Mouse (Mus musculus): ENCODE results near the gene H2al1f. TPM values are rescaled to one million over a fixed set of nuclear protein-coding genes. Genes with fewer than 3 reads are reported as not detected.
"Not testable (repeated sequence)": the region's sequence is repeated elsewhere in the genome, so short reads cannot be mapped to it uniquely, and the experiment has no call there.

The H2al1f gene
- polyA plus RNA-seq, 1 experiment from 2014 or later: not detected

- not testable (repeated sequence) for H3K4me2 ChIP-seq; H3K9me3 ChIP-seq (replicated peaks; ENCODE audit: control insufficient read depth, low read length); H3K27me3 ChIP-seq (ENCODE audit: control insufficient read depth, insufficient read depth, low read length); H3K9ac ChIP-seq (ENCODE audit: low read depth, low read length); ATAC-seq (replicated peaks; ENCODE audit: insufficient number of reproducible peaks, low FRiP score, low TSS enrichment); H3K27ac ChIP-seq (ENCODE audit: low read depth, low read length); H3K4me3 ChIP-seq (ENCODE audit: low read depth, low read length); H3K36me3 ChIP-seq (ENCODE audit: control insufficient read depth, insufficient read depth, low read length); H3K4me1 ChIP-seq (ENCODE audit: control insufficient read depth, insufficient read depth, low read length)
- WGBS (ENCODE audit: insufficient replicate concordance): 87% methylated on average over 1 of the region's 3 CpGs
Observed at GRCm38 (mm10) chrX:11302132-11302531, 12.8 kb upstream of the H2al1f start, which contains the start of gene H2al1b. Gene H2al1b (plus strand): TSS chrX:11302432.

- not testable (repeated sequence) for H3K9me3 ChIP-seq (replicated peaks; ENCODE audit: control insufficient read depth, low read length); ATAC-seq (replicated peaks; ENCODE audit: insufficient number of reproducible peaks, low FRiP score, low TSS enrichment); H3K27ac ChIP-seq (ENCODE audit: low read depth, low read length); H3K4me1 ChIP-seq (ENCODE audit: control insufficient read depth, insufficient read depth, low read length); H3K4me3 ChIP-seq (ENCODE audit: low read depth, low read length); H3K27me3 ChIP-seq (ENCODE audit: control insufficient read depth, insufficient read depth, low read length); H3K9ac ChIP-seq (ENCODE audit: low read depth, low read length); H3K4me2 ChIP-seq; H3K36me3 ChIP-seq (ENCODE audit: control insufficient read depth, insufficient read depth, low read length)
- 33% methylated on average over 1 of the region's 6 CpGs for WGBS (ENCODE audit: insufficient replicate concordance)
Observed at GRCm38 (mm10) chrX:11305355-11305754, 9.6 kb upstream of the H2al1f start, which contains the start of gene H2al1c. Gene H2al1c (plus strand): TSS chrX:11305655.

- not testable (repeated sequence) for H3K9ac ChIP-seq (ENCODE audit: low read depth, low read length); H3K27ac ChIP-seq (ENCODE audit: low read depth, low read length); H3K27me3 ChIP-seq (ENCODE audit: control insufficient read depth, insufficient read depth, low read length); ATAC-seq (replicated peaks; ENCODE audit: insufficient number of reproducible peaks, low FRiP score, low TSS enrichment); H3K4me1 ChIP-seq (ENCODE audit: control insufficient read depth, insufficient read depth, low read length); H3K9me3 ChIP-seq (replicated peaks; ENCODE audit: control insufficient read depth, low read length); H3K36me3 ChIP-seq (ENCODE audit: control insufficient read depth, insufficient read depth, low read length); H3K4me2 ChIP-seq; H3K4me3 ChIP-seq (ENCODE audit: low read depth, low read length)
- no CpG with 5 or more reads among the region's 6 CpGs for WGBS (ENCODE audit: insufficient replicate concordance)
Observed at GRCm38 (mm10) chrX:11308524-11308923, 6.4 kb upstream of the H2al1f start, which contains the start of gene H2al1d. Gene H2al1d (plus strand): TSS chrX:11308824.

GRCm38 (mm10) chrX:11311634-11312033 lies 3.3 kb upstream of the H2al1f start, which contains the start of gene H2al1e:
Gene H2al1e (plus strand): TSS chrX:11311934.
- not testable (repeated sequence) for H3K9me3 ChIP-seq (replicated peaks; ENCODE audit: control insufficient read depth, low read length); H3K27me3 ChIP-seq (ENCODE audit: control insufficient read depth, insufficient read depth, low read length); H3K4me2 ChIP-seq; H3K27ac ChIP-seq (ENCODE audit: low read depth, low read length); H3K4me3 ChIP-seq (ENCODE audit: low read depth, low read length); ATAC-seq (replicated peaks; ENCODE audit: insufficient number of reproducible peaks, low FRiP score, low TSS enrichment); H3K4me1 ChIP-seq (ENCODE audit: control insufficient read depth, insufficient read depth, low read length); H3K9ac ChIP-seq (ENCODE audit: low read depth, low read length); H3K36me3 ChIP-seq (ENCODE audit: control insufficient read depth, insufficient read depth, low read length)
- WGBS (ENCODE audit: insufficient replicate concordance): no CpG with 5 or more reads among the region's 3 CpGs

GRCm38 (mm10) chrX:11317956-11318355 lies 3.0 kb downstream of the H2al1f start, which contains the start of gene H2al1g:
Gene H2al1g (plus strand): TSS chrX:11318256.
- H3K36me3 ChIP-seq (ENCODE audit: control insufficient read depth, insufficient read depth, low read length); H3K4me1 ChIP-seq (ENCODE audit: control insufficient read depth, insufficient read depth, low read length); H3K27me3 ChIP-seq (ENCODE audit: control insufficient read depth, insufficient read depth, low read length); H3K4me2 ChIP-seq; H3K4me3 ChIP-seq (ENCODE audit: low read depth, low read length); ATAC-seq (replicated peaks; ENCODE audit: insufficient number of reproducible peaks, low FRiP score, low TSS enrichment); H3K27ac ChIP-seq (ENCODE audit: low read depth, low read length); H3K9ac ChIP-seq (ENCODE audit: low read depth, low read length); H3K9me3 ChIP-seq (replicated peaks; ENCODE audit: control insufficient read depth, low read length): not testable (repeated sequence)
- no CpG with 5 or more reads among the region's 3 CpGs for WGBS (ENCODE audit: insufficient replicate concordance)

- H3K9ac ChIP-seq (ENCODE audit: low read depth, low read length); H3K36me3 ChIP-seq (ENCODE audit: control insufficient read depth, insufficient read depth, low read length); H3K27ac ChIP-seq (ENCODE audit: low read depth, low read length); H3K4me3 ChIP-seq (ENCODE audit: low read depth, low read length); H3K4me1 ChIP-seq (ENCODE audit: control insufficient read depth, insufficient read depth, low read length); H3K27me3 ChIP-seq (ENCODE audit: control insufficient read depth, insufficient read depth, low read length); H3K9me3 ChIP-seq (replicated peaks; ENCODE audit: control insufficient read depth, low read length); ATAC-seq (replicated peaks; ENCODE audit: insufficient number of reproducible peaks, low FRiP score, low TSS enrichment); H3K4me2 ChIP-seq: not testable (repeated sequence)
- no CpG with 5 or more reads among the region's 6 CpGs for WGBS (ENCODE audit: insufficient replicate concordance)
Observed at GRCm38 (mm10) chrX:11321192-11321591, 6.2 kb downstream of the H2al1f start, which contains the start of gene H2al1h. Gene H2al1h (plus strand): TSS chrX:11321492.

- not testable (repeated sequence) for H3K9me3 ChIP-seq (replicated peaks; ENCODE audit: control insufficient read depth, low read length); H3K27me3 ChIP-seq (ENCODE audit: control insufficient read depth, insufficient read depth, low read length); H3K36me3 ChIP-seq (ENCODE audit: control insufficient read depth, insufficient read depth, low read length); H3K4me2 ChIP-seq; H3K9ac ChIP-seq (ENCODE audit: low read depth, low read length); H3K4me3 ChIP-seq (ENCODE audit: low read depth, low read length); H3K27ac ChIP-seq (ENCODE audit: low read depth, low read length); H3K4me1 ChIP-seq (ENCODE audit: control insufficient read depth, insufficient read depth, low read length); ATAC-seq (replicated peaks; ENCODE audit: insufficient number of reproducible peaks, low FRiP score, low TSS enrichment)
- WGBS (ENCODE audit: insufficient replicate concordance): 80% methylated on average over 1 of the region's 5 CpGs
Observed at GRCm38 (mm10) chrX:11324359-11324758, 9.4 kb downstream of the H2al1f start, which contains the start of gene H2al1i. Gene H2al1i (plus strand): TSS chrX:11324659.

GRCm38 (mm10) chrX:11327522-11327921 lies 12.6 kb downstream of the H2al1f start, which contains the start of gene H2al1j:
Gene H2al1j (plus strand): TSS chrX:11327822.
- not testable (repeated sequence) for H3K4me2 ChIP-seq; H3K36me3 ChIP-seq (ENCODE audit: control insufficient read depth, insufficient read depth, low read length); H3K9me3 ChIP-seq (replicated peaks; ENCODE audit: control insufficient read depth, low read length); ATAC-seq (replicated peaks; ENCODE audit: insufficient number of reproducible peaks, low FRiP score, low TSS enrichment); H3K4me3 ChIP-seq (ENCODE audit: low read depth, low read length); H3K27me3 ChIP-seq (ENCODE audit: control insufficient read depth, insufficient read depth, low read length); H3K27ac ChIP-seq (ENCODE audit: low read depth, low read length); H3K4me1 ChIP-seq (ENCODE audit: control insufficient read depth, insufficient read depth, low read length); H3K9ac ChIP-seq (ENCODE audit: low read depth, low read length)
- 85% methylated on average over 2 of the region's 2 CpGs for WGBS (ENCODE audit: insufficient replicate concordance)

- Histone ChIP-seq H3K9ac (ENCODE audit: low read depth, low read length) (no peak overlapping the region), H3K4me2 (no peak overlapping the region), H3K4me3 (ENCODE audit: low read depth, low read length) (no peak overlapping the region), H3K36me3 (ENCODE audit: control insufficient read depth, insufficient read depth, low read length) (no peaks in the 10 kb centered on the region), H3K27me3 (ENCODE audit: control insufficient read depth, insufficient read depth, low read length) (no peaks in the 10 kb centered on the region), H3K27ac (ENCODE audit: low read depth, low read length) (no peak overlapping the region), H3K9me3 (replicated peaks; ENCODE audit: control insufficient read depth, low read length) (no peaks in the 10 kb centered on the region), H3K4me1 (ENCODE audit: control insufficient read depth, insufficient read depth, low read length) (no peaks in the 10 kb centered on the region)
- 69% methylated on average over 9 of the region's 9 CpGs for WGBS (ENCODE audit: insufficient replicate concordance)
- no peak for ATAC-seq (replicated peaks; ENCODE audit: insufficient number of reproducible peaks, low FRiP score, low TSS enrichment)
Observed at GRCm38 (mm10) chrX:11345762-11346161, 30.8 kb downstream of the H2al1f start.

Data from heart, embryonic 11.5 days (tissue).